Mouse (Mus musculus): ENCODE measurements at regions not wholly inside any gene's neighbourhood (a gene's known extent, or its start where the extent isn't known, plus 50 kb on each side); places are given as distances from the start of the nearest gene placed in this dataset.

GRCm38 (mm10) chr17:93665889-93666288 is 467.1 kb downstream of the Adcyap1 start:
- Histone ChIP-seq H3K4me3 (ENCODE audit: low read depth, low read length) (no peak overlapping the region), H3K4me2 (no peak overlapping the region), H3K4me1 (ENCODE audit: control insufficient read depth, insufficient read depth, low read length) (no peaks in the 10 kb centered on the region), H3K36me3 (ENCODE audit: control insufficient read depth, insufficient read depth, low read length) (no peaks in the 10 kb centered on the region), H3K9ac (ENCODE audit: low read length) (no peak overlapping the region), H3K27me3 (ENCODE audit: control insufficient read depth, insufficient read depth, low read length) (no peaks in the 10 kb centered on the region), H3K9me3 (ENCODE audit: control insufficient read depth, low read length) (no peaks in the 10 kb centered on the region), H3K27ac (ENCODE audit: low read depth, low read length) (no peak overlapping the region)
- WGBS = 91% methylated on average over 1 of the region's 1 CpGs
- DNase-seq (ENCODE audit: low spot score, missing footprints) (no peak), ATAC-seq (ENCODE audit: low FRiP score) (no peak)

GRCm38 (mm10) chr17:93676366-93676962 is 477.6 kb downstream of the Adcyap1 start:
- no peaks in the 10 kb centered on the region for H3K36me3 ChIP-seq (ENCODE audit: control insufficient read depth, insufficient read depth, low read length)
- ATAC-seq (ENCODE audit: low FRiP score) (no peak), DNase-seq (ENCODE audit: low spot score, missing footprints) (no peak)
- WGBS = 60% methylated on average over 5 of the region's 5 CpGs
- no peaks in the 10 kb centered on the region for H3K27me3 ChIP-seq (ENCODE audit: control insufficient read depth, insufficient read depth, low read length)
- no peak overlapping the region for H3K9ac ChIP-seq (ENCODE audit: low read length)
- no peak overlapping the region for H3K4me3 ChIP-seq (ENCODE audit: low read depth, low read length)
- no peak overlapping the region for H3K4me2 ChIP-seq
- H3K9me3 ChIP-seq (ENCODE audit: control insufficient read depth, low read length) = no peaks in the 10 kb centered on the region
- H3K27ac ChIP-seq (ENCODE audit: low read depth, low read length) = no peak overlapping the region
- H3K4me1 ChIP-seq (ENCODE audit: control insufficient read depth, insufficient read depth, low read length) = no peaks in the 10 kb centered on the region

GRCm38 (mm10) chr17:93700685-93701084 is 501.9 kb downstream of the Adcyap1 start:
- H3K36me3 ChIP-seq (ENCODE audit: control insufficient read depth, insufficient read depth, low read length) = no peaks in the 10 kb centered on the region
- H3K9ac ChIP-seq (ENCODE audit: low read length) = no peak overlapping the region
- no peak overlapping the region for H3K4me3 ChIP-seq (ENCODE audit: low read depth, low read length)
- H3K4me2 ChIP-seq = no peak overlapping the region
- ATAC-seq (ENCODE audit: low FRiP score) = no peak
- H3K27ac ChIP-seq (ENCODE audit: low read depth, low read length) = no peak overlapping the region
- DNase-seq (ENCODE audit: low spot score, missing footprints) = no peak
- H3K9me3 ChIP-seq (ENCODE audit: control insufficient read depth, low read length) = no peaks in the 10 kb centered on the region
- H3K4me1 ChIP-seq (ENCODE audit: control insufficient read depth, insufficient read depth, low read length) = no peaks in the 10 kb centered on the region
- no peaks in the 10 kb centered on the region for H3K27me3 ChIP-seq (ENCODE audit: control insufficient read depth, insufficient read depth, low read length)

- H3K9ac ChIP-seq (ENCODE audit: low read length) = no peak overlapping the region
- 89% methylated on average over 2 of the region's 2 CpGs for WGBS
These were observed 518.8 kb downstream of the Adcyap1 start for GRCm38 (mm10) chr17:93717623-93718022.

GRCm38 (mm10) chr17:93741341-93741740 is 542.5 kb downstream of the Adcyap1 start:
- Histone ChIP-seq H3K36me3 (ENCODE audit: control insufficient read depth, insufficient read depth, low read length) (no peaks in the 10 kb centered on the region), H3K27me3 (ENCODE audit: control insufficient read depth, insufficient read depth, low read length) (no peaks in the 10 kb centered on the region), H3K9ac (ENCODE audit: low read length) (no peak overlapping the region), H3K9me3 (ENCODE audit: control insufficient read depth, low read length) (no peaks in the 10 kb centered on the region), H3K4me2 (no peak overlapping the region), H3K4me1 (ENCODE audit: control insufficient read depth, insufficient read depth, low read length) (no peaks in the 10 kb centered on the region), H3K27ac (ENCODE audit: low read depth, low read length) (no peak overlapping the region), H3K4me3 (ENCODE audit: low read depth, low read length) (no peak overlapping the region)
- no peak for DNase-seq (ENCODE audit: low spot score, missing footprints)
- ATAC-seq (ENCODE audit: low FRiP score) = no peak

More at GRCm38 (mm10) chr17:93717623-93718022, 518.8 kb downstream of the Adcyap1 start:
- H3K36me3 ChIP-seq (ENCODE audit: control insufficient read depth, insufficient read depth, low read length) = no peaks in the 10 kb centered on the region
- H3K4me2 ChIP-seq = no peak overlapping the region
- H3K4me1 ChIP-seq (ENCODE audit: control insufficient read depth, insufficient read depth, low read length) = no peaks in the 10 kb centered on the region
- ATAC-seq (ENCODE audit: low FRiP score) = no peak
- H3K4me3 ChIP-seq (ENCODE audit: low read depth, low read length) = no peak overlapping the region
- no peak for DNase-seq (ENCODE audit: low spot score, missing footprints)
- no peaks in the 10 kb centered on the region for H3K27me3 ChIP-seq (ENCODE audit: control insufficient read depth, insufficient read depth, low read length)
- H3K27ac ChIP-seq (ENCODE audit: low read depth, low read length) = no peak overlapping the region
- H3K9me3 ChIP-seq (ENCODE audit: control insufficient read depth, low read length) = no peaks in the 10 kb centered on the region

GRCm38 (mm10) chr17:93762349-93762748 is 563.5 kb downstream of the Adcyap1 start:
- WGBS = 16% methylated on average over 1 of the region's 1 CpGs
- no peaks in the 10 kb centered on the region for H3K4me1 ChIP-seq (ENCODE audit: control insufficient read depth, insufficient read depth, low read length)
- no peaks in the 10 kb centered on the region for H3K36me3 ChIP-seq (ENCODE audit: control insufficient read depth, insufficient read depth, low read length)
- H3K27ac ChIP-seq (ENCODE audit: low read depth, low read length) = no peak overlapping the region
- H3K9me3 ChIP-seq (ENCODE audit: control insufficient read depth, low read length) = no peaks in the 10 kb centered on the region
- no peak overlapping the region for H3K4me3 ChIP-seq (ENCODE audit: low read depth, low read length)
- no peak overlapping the region for H3K9ac ChIP-seq (ENCODE audit: low read length)
- DNase-seq (ENCODE audit: low spot score, missing footprints) (peak; percentile 86), ATAC-seq (ENCODE audit: low FRiP score) (peak; percentile 76; the same call in 1 of the 2 replicates)
- H3K27me3 ChIP-seq (ENCODE audit: control insufficient read depth, insufficient read depth, low read length) = no peaks in the 10 kb centered on the region
- H3K4me2 ChIP-seq = no peak overlapping the region
